ENCODE assay signal across 8 mouse cellular contexts in genomic region chr19:7164238-7164637, GRCm38 (mm10). TPM values are rescaled to one million over a fixed set of nuclear protein-coding genes. Genes with fewer than 3 reads are reported as not detected.
DNase-seq lines count a peak whose midpoint lies in the region; ATAC-seq and TF ChIP-seq lines count a peak whose summit lies in the region.

No protein-coding gene starts in this region.

- no peaks in the 10 kb centered on the region for H3K36me3 ChIP-seq in forebrain, postnatal 0 days (ENCODE audit: insufficient read depth)
- no peaks in the 10 kb centered on the region for H3K36me3 ChIP-seq in midbrain, embryonic 16.5 days (ENCODE audit: control insufficient read depth, insufficient read depth, low read length)

- intact Hi-C loops in gastrocnemius, adult 2 months (cut with DNase I), result no loop called here
- intact Hi-C loops in left cerebral cortex, postnatal 10 days (cut with DNase I), result no loop called here

- H3K9ac ChIP-seq in forebrain, postnatal 0 days, result peak overlapping the region; percentile 77
- H3K9ac ChIP-seq in midbrain, embryonic 16.5 days (ENCODE audit: low read depth, low read length), result peak overlapping the region; percentile 83

- peaks cover 2% of the 10 kb centered on the region; the same call in 1 of the 2 replicates for H3K4me1 ChIP-seq in brown adipose tissue, adult 24 weeks (ENCODE audit: control insufficient read depth, insufficient read depth, insufficient read length, low read length)
- peaks cover 9% of the 10 kb centered on the region for H3K4me1 ChIP-seq in forebrain, postnatal 0 days (ENCODE audit: insufficient read depth)
- peaks cover 42% of the 10 kb centered on the region for H3K4me1 ChIP-seq in midbrain, embryonic 16.5 days (ENCODE audit: control insufficient read depth, insufficient read depth, low read length)

- ATAC-seq in forebrain, postnatal 0 days, result no peak
- no peak for ATAC-seq in midbrain, embryonic 16.5 days
- no peak for ATAC-seq in monocyte, adult 5-6 weeks (replicated peaks; ENCODE audit: insufficient number of reproducible peaks, low FRiP score, low TSS enrichment, poor library complexity, severe bottlenecking)

- WGBS in forebrain, postnatal 0 days, result 8% methylated on average over 6 of the region's 6 CpGs
- WGBS in midbrain, embryonic 16.5 days, result 5% methylated on average over 6 of the region's 6 CpGs

- peak; percentile 80 for DNase-seq in gastrocnemius, adult 2 months
- DNase-seq in gastrocnemius, postnatal 4 days (ENCODE audit: low spot score in 2 of 2), result no peak
- no peak for DNase-seq in forebrain, postnatal 0 days
- no peak for DNase-seq in spleen, adult 12 weeks (ENCODE audit: low spot score)
- no peak for DNase-seq in left cerebral cortex, postnatal 10 days (ENCODE audit: extremely low spot score in 1 of 2, low spot score in 2 of 2)

- H3K27me3 ChIP-seq in forebrain, postnatal 0 days (ENCODE audit: insufficient read depth, low read length), result no peaks in the 10 kb centered on the region
- no peaks in the 10 kb centered on the region; the same call in 1 of the 2 replicates for H3K27me3 ChIP-seq in midbrain, embryonic 16.5 days (ENCODE audit: control insufficient read depth, insufficient read depth, low read depth, low read length)

- peak overlapping the region; percentile 79; the same call in 1 of the 2 replicates for H3K27ac ChIP-seq in gastrocnemius, adult 2 months
- no peak overlapping the region for H3K27ac ChIP-seq in brown adipose tissue, adult 24 weeks (replicated peaks; ENCODE audit: low read depth, low read length)
- peak overlapping the region; percentile 5; the same call in 1 of the 2 replicates for H3K27ac ChIP-seq in forebrain, postnatal 0 days (ENCODE audit: low read depth, low read length)
- peak overlapping the region; percentile 64; the same call in 1 of the 2 replicates for H3K27ac ChIP-seq in midbrain, embryonic 16.5 days (ENCODE audit: low read length)

- no peaks in the 10 kb centered on the region for H3K9me3 ChIP-seq in forebrain, postnatal 0 days (ENCODE audit: low read length)
- no peaks in the 10 kb centered on the region for H3K9me3 ChIP-seq in midbrain, embryonic 16.5 days (replicated peaks; ENCODE audit: control insufficient read depth, low read length, poor library complexity, severe bottlenecking)

- peak overlapping the region; percentile 83 for H3K4me3 ChIP-seq in gastrocnemius, adult 2 months
- H3K4me3 ChIP-seq in brown adipose tissue, adult 24 weeks (ENCODE audit: insufficient read depth, low read depth, low read length), result 0 out of 2 replicates have a peak overlapping the region, but pooled peaks have one; percentile 46
- peak overlapping the region; percentile 78 for H3K4me3 ChIP-seq in forebrain, postnatal 0 days (ENCODE audit: low read depth, low read length)
- H3K4me3 ChIP-seq in midbrain, embryonic 16.5 days (ENCODE audit: low read depth, low read length), result peak overlapping the region; percentile 98

- TF ChIP-seq CTCF in gastrocnemius, adult 2 months (IDR thresholded peaks at IDR 0.05), result no peak
- TF ChIP-seq CTCF in forebrain, postnatal 0 days (IDR thresholded peaks at IDR 0.05; ENCODE audit: low read depth), result no peak

- H3K4me2 ChIP-seq in forebrain, postnatal 0 days (ENCODE audit: low read depth), result peak overlapping the region; percentile 84
- H3K4me2 ChIP-seq in midbrain, embryonic 16.5 days (ENCODE audit: low read length), result peak overlapping the region; percentile 94

RNA-seq across cellular contexts. Expression of gene Otub1, which starts 41.9 kb away (rescaled TPM):
- 10 to 100 TPM; 45.0 to 50.3 TPM for total RNA-seq in gastrocnemius, adult 2 months (2021)
- total RNA-seq in gastrocnemius, postnatal 4 days (2021), result 10 to 100 TPM; 73.9 to 79.3 TPM
- polyA plus RNA-seq in brown adipose tissue, adult 24 weeks (2012; ENCODE audit: insufficient read depth, insufficient read length, missing spikeins), result 28.7 and 44.7 TPM in 2 replicates
- 248 and 252 TPM in 2 replicates for total RNA-seq in forebrain, postnatal 0 days (2014; rRNA removed)
- 286 and 290 TPM in 2 replicates for polyA plus RNA-seq in forebrain, postnatal 0 days (2015; fragmentation: Nextera tagmentation; extraction: Ambion mirVana)
- 235 and 240 TPM in 2 replicates for polyA plus RNA-seq in midbrain, embryonic 16.5 days (2015; fragmentation: Nextera tagmentation; extraction: Ambion mirVana)
- total RNA-seq in monocyte, adult 5-6 weeks (2017), result 71.4 to 75.8 TPM (median 73.8 TPM) in 3 replicates
- 100 to 1,000 TPM; 222 to 235 TPM for total RNA-seq in left cerebral cortex, postnatal 10 days (2021)

RNA-seq across cellular contexts. Expression of gene Cox8a, which starts 53.2 kb away (rescaled TPM):
- 100 to 1,000 TPM in 1 of 2 experiments, 10 to 100 TPM in 1; 72.4 to 113 TPM for total RNA-seq in gastrocnemius, adult 2 months (2021)
- total RNA-seq in gastrocnemius, postnatal 4 days (2021), result 100 to 1,000 TPM; 437 to 448 TPM
- 4,354 and 4,380 TPM in 2 replicates for polyA plus RNA-seq in brown adipose tissue, adult 24 weeks (2012; ENCODE audit: insufficient read depth, insufficient read length, missing spikeins)
- 735 and 828 TPM in 2 replicates for total RNA-seq in forebrain, postnatal 0 days (2014; rRNA removed)
- polyA plus RNA-seq in forebrain, postnatal 0 days (2015; fragmentation: Nextera tagmentation; extraction: Ambion mirVana), result 1,247 and 1,523 TPM in 2 replicates
- 837 and 884 TPM in 2 replicates for polyA plus RNA-seq in midbrain, embryonic 16.5 days (2015; fragmentation: Nextera tagmentation; extraction: Ambion mirVana)
- 236 to 274 TPM (median 246 TPM) in 3 replicates for total RNA-seq in monocyte, adult 5-6 weeks (2017)
- 100 to 1,000 TPM; 855 to 924 TPM for total RNA-seq in left cerebral cortex, postnatal 10 days (2021)

RNA-seq across cellular contexts. Expression of gene Flrt1, which starts 58.7 kb away (rescaled TPM):
- total RNA-seq in gastrocnemius, adult 2 months (2021), result under 1 TPM; 0.53 to 0.54 TPM
- total RNA-seq in gastrocnemius, postnatal 4 days (2021), result 1 to 10 TPM in 1 of 2 experiments, under 1 TPM in 1; 0.91 to 1.4 TPM
- polyA plus RNA-seq in brown adipose tissue, adult 24 weeks (2012; ENCODE audit: insufficient read depth, insufficient read length, missing spikeins), result 0.59 TPM in 1 of 2 replicates, not detected in the other
- 8.1 and 8.8 TPM in 2 replicates for total RNA-seq in forebrain, postnatal 0 days (2014; rRNA removed)
- polyA plus RNA-seq in forebrain, postnatal 0 days (2015; fragmentation: Nextera tagmentation; extraction: Ambion mirVana), result 6.7 and 11.3 TPM in 2 replicates
- 11.6 and 12.0 TPM in 2 replicates for polyA plus RNA-seq in midbrain, embryonic 16.5 days (2015; fragmentation: Nextera tagmentation; extraction: Ambion mirVana)
- 0.10 TPM in 1 of 3 replicates, not detected in the others for total RNA-seq in monocyte, adult 5-6 weeks (2017)
- 10 to 100 TPM; 23.0 to 26.0 TPM for total RNA-seq in left cerebral cortex, postnatal 10 days (2021)

Comparison
In these comparisons a context has a peak if more than half of its experiments do, and no peak if none do; other contexts are left out.
1. H3K4me3 ChIP-seq: peak in every context shown above with its lines; median percentile 98 in midbrain, embryonic 16.5 days; 83 in gastrocnemius, adult 2 months; 78 in forebrain, postnatal 0 days; 46 in brown adipose tissue, adult 24 weeks.